Mouse (Mus musculus): ENCODE measurements around the gene Zfp575.
"Not testable (repeated sequence)": the region's sequence is repeated elsewhere in the genome, so short reads cannot be mapped to it uniquely, and the experiment has no call there.

Gene Zfp575

DNA sequence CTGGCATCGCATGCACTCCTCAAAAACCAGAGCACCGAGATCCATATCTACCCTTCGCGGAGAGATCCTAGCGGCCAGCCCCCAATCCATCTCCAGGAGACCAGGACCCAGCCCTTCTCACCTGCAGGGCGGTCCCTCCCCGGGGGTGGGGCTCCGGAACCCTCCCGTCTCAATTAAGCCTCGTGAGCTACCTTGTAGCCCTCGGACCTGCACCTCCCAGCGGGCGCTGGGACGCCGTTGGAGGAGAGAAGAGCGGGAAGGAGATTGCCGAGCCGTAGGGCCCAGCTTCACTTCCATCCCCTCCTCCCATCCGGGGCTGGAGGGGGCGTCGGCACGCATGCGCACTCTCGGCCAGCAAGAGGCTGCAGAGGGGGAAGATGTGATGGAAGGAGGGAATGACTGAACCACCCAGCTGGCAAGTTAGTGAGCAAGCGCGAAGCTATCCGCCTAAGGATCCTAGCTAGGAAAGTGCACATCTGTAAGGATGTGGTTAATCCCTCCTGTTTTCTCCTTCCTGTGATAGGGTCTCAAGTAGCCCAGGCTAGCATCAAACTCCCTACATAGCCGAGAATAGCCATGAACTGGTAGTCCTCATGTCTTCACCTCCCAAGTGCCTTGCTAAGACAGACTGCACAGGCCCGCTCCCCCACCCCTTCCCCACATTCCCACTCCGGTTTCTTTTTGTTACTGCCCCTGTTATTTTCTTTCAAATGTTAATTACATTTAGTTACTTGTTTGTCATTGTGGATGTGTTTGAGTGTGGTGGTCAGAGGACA lies at the start of gene Zfp575, which contains the start of gene Ethe1:
Gene Zfp575, minus strand, starts transcription at position 312 of the 776 bp plus-strand sequence.
Gene Ethe1, plus strand, starts transcription at position 214 of the 776 bp plus-strand sequence.
- DNase-seq (ENCODE audit: low spot score): no peak

DNA sequence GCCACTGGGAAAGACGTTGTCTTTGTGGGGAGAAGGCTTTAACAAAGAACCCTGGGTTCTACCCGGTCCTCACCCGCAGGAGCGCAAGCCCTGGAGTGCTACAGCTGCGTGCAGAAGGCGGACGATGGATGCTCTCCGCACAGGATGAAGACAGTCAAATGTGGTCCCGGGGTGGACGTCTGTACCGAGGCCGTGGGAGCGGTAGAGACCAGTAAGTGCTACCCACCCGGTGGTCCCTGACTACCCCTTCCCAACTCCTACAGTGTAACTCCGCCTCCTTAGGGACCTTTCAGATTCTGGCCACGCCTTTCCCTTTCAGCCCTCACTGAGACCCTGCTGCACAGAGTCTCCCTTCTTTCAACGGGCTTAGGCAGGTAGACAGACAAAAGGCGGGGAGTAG lies 49.6 kb upstream of the Zfp575 start:
- DNase-seq (ENCODE audit: low spot score): no peak

DNA sequence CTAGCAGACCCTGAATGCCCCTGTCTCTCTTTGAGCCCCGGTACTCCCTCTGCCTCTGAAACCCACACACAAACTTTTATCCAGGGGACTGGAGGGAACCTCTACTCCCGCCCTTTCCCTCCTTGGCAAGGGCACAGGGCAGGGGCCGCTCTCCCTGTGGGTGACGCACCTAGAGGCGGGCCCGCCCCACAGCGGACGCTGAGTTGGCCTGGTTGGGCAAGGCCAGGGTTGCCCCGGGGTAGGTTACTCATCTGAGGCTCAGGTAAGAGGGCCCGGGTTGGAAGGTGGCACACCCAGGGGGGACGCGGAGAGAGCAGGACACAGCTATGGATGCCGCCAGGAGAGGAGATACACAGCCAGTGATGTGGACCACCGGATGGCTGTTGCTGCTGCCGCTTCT lies 48.8 kb upstream of the Zfp575 start, which contains the start of gene Lypd3:
Gene Lypd3, plus strand, starts transcription at position 287 of the 400 bp plus-strand sequence.
- DNase-seq (ENCODE audit: low spot score): no peak

DNA sequence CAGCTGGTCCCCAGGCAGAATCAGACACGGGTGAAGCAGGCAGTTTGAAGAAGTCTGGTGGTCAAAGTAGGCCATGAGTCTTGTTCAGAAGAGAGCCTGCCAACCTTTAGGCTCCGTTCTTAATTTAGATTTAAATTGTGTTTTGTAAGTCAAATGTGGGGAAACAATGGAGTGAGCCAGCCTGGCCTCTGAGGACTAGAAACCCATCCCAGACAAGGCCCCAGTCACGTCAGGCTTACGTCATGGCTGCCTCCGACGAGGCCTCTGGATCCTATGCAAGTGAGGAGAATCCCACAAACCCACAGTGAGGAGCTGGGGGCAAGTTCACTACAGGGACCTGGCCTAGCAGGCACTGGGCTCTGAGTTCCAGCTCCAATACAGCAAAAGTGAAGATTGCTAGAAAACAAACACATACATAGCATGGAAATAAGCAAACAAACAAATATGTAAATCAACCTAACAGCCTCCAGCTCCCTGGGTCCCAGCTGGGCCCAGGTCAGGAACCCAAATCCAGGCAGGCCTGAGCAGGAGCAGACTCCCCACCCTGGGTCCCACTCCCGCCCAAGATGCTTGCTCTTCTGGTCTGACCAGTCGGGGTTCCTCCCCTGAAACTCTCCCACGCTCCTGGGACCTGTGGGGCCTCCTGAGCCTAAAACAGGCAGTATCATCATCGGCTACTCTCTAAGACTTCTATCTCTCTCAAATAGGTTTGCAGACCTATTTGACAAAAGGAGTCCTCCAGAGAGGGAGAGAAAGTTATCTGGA lies 42.9 kb upstream of the Zfp575 start:
- DNase-seq (ENCODE audit: low spot score): no peak

DNA sequence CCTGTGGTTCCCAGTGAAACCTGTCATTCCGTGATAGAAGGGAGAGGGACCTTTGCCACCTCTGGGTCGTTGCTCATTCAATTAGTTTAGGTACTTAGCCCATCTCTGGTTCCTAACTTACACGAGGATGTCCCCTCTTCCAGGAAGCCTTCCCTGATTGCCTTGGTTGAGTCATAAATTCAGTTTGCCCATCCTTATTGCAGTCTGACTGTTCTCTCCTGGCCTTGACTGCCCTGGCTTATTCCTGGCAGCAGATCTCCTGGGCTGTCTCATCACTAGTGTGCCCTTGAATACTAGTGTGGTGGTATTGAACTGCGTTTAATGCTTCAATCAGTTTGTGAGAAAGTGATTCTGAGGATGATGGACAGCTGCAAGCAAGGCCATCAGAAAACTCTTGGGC lies 42.2 kb upstream of the Zfp575 start:
- DNase-seq (ENCODE audit: low spot score): no peak

DNA sequence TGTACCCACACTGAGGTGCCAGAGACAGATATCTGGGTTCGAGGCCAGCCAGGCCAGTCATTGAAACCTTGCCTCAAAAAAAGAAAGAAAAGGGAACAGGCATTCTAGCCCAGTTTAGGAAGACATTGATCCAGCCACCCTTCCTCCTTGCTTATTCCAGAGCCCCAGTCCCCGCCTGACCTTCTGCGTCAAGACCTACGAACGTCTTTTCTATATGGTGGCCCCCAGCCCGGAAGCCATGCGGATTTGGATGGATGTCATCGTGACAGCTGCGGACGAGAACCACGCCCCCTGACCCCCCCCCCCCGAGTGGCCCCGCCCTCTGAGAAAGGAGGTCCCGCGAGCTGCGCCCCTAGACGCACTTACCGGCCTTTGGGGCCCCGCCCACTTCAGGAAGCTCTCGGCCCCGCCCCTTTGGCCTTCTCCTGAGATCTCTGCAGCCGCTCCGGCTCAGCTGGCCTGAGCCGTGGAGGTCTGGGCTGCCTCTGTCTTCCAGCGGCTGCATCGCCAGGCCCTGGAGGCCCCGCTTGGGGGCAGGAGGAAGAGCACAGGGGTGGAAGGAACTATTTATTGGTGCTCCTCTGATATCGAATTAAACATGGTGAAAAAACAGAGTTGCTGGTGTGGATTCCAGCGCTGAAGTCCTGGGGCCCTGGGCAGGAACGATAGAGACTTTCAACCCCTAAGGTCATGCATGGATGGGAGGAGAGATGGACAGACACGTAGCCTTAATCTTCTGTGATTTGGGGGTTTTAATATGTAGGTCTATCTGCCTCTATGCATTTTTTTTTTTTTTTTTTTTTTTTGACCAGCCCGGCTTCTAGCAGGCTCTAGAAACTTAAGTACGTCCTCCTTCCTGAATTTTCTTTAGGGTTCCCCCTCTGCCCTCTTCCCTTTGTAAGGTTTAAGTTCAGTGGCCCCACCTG lies 41.5 kb upstream of the Zfp575 start:
- DNase-seq (ENCODE audit: low spot score): peak; percentile 88

DNA sequence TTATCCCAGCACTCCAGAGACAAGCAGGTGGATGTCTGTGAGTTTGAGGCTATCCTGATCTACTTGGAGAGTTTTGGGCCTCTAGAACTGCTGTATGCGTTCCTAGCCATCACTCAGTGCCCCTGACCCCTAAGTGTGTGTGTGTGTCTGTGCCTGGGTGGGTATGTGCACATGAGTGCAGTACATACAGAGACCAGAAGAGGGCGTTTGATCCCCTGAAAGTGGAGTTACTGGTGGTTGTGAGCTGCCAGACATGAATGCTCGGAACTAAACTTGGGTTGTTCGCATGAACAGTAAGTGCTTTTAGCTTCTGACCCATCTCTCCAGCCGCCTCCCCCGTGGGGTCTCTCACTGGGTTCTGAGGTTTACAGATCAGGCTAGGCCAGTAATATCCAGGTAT lies 35.5 kb upstream of the Zfp575 start:
- no peak for DNase-seq (ENCODE audit: low spot score)

DNA sequence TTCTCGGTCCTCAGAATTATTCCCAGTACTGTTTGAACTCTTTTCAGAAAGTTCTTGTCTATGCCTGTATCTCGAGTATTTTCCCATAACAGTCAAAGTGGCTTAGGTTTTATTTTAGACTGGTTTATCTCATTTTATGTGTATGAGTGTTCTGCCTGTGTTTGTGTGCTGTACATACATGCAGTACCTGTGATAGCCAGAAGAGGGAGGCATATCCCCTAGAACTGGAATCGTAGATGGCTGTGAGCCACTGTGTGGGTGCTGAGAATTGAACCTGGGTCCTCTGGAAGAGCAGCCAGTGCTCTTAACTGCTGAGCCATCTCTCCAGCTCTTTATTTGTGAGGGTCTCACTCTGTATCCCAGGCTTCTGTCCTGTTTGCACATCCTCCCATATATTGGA lies 33.8 kb upstream of the Zfp575 start:
- DNase-seq (ENCODE audit: low spot score): no peak

DNA sequence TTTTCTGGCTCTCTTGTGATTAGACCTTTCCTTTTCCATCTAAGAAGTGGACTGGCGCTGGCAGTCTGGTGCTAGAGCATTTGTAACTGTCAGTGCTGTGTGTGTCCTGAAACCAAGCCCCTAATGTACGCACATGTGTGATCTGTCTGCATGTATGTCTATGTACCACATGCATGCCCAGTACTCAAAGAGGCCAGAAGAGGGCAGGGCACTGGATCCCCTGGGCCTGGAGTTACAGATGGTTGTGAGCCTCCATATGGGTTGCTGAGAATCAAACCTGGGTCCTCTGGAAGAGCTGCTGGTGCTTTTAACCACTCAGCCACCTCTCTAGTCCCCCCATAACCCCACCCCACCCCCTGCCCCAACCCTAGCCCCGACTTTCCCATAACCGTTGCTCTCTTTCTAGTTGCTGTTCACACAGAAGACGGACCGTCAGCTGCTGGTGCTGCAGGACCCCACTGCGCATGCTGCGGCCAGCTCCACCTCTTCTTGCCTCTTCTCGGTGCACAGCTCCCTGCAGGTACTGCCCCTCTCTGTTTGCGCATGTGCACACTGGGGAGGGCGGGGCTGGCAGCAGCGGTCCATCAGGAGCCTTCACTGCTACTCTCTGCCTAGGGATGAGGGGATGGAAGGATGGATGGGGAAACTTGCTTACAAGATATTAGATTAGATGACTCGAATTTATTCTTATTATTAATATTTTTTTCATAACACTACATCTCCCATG lies 32.4 kb upstream of the Zfp575 start:
- DNase-seq (ENCODE audit: low spot score): no peak

DNA sequence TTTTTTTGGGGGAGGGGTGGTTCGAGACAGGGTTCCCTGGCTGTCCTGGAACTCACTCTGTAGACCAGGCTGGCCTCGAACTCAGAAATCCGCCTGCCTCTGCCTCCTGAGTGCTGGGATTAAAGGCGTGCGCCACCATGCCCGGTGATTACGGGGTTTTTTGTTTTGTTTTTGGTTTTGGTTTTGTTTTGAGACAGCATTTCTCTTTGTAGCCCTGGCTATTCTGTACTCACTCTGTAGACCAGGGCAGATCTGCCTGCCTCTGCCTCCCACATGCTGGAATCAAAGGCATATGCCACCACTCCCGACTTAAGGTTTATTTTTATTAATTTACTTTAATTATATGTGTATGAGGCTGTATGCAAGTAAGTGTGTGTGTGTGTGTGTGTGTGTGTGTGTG lies 30.9 kb upstream of the Zfp575 start:
- DNase-seq (ENCODE audit: low spot score): not testable (repeated sequence)

DNA sequence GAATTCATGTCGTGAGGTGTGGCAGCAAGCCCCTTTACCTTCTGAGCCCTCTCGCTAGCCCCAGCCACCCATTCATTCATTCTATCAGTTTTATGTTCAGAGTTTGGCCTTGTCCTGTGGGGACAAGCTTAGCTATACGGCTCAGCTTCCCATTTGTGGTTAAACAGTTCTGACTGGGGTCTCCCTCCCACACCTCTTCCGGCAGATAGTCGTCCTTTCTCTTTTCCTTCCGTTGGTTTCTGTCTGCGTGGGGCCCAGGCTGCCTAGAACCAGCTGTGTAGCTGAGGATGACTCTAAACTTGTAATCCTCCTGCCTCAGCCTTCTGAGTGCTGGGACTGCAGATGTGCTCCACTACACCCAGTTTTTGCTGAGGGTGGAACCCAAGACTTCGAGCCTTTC lies 30.3 kb upstream of the Zfp575 start:
- DNase-seq (ENCODE audit: low spot score): no peak

DNA sequence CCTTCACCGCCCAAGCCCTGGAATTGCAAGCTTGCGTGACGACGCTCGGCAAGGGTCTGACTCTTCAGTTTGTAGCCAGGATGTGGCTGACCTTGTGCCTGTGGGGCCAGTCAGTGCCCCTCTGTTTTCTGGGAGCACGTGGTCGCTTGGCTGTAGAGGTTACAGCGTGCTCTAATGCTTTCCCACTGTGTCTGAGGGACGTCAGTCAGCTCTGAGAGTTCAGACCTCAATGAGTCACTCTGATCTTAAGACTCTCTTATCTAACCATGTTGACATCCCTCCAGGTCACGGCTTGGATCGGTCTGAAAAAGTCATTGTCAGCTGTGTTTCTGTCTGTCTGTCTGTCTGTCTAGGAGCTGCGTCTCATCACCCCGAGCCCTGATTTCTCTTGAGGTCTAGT lies 27.4 kb upstream of the Zfp575 start:
- DNase-seq (ENCODE audit: low spot score): no peak

DNA sequence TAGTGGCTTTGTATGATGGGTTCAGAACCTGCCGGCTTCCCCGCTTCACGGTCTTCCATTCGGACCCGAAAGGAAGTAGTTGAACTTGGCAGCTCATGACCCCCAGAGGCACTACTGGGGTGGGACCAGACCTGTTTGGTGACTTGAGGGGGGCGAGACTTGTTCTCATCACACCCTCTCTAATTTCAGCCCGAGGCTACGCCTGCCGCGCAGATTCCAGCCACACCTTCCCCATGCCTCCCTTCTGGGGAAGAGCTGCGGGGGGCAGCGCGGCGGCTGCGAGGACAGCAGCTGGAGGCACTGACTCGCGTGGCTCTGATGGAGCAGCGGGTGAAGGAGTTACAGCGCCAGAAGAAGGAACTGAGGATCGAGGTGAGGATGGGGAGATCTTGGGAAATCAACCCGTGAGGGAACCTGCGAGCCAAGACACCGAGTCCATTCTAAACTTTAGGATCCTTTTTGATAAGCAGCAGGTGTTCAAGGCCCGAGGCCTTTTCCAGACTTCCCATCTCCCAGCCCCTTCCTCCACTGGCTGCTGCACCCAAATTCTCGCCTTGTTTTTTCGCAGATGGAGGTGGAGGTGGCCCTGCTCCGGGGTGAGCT lies 25.0 kb upstream of the Zfp575 start:
- no peak for DNase-seq (ENCODE audit: low spot score)

DNA sequence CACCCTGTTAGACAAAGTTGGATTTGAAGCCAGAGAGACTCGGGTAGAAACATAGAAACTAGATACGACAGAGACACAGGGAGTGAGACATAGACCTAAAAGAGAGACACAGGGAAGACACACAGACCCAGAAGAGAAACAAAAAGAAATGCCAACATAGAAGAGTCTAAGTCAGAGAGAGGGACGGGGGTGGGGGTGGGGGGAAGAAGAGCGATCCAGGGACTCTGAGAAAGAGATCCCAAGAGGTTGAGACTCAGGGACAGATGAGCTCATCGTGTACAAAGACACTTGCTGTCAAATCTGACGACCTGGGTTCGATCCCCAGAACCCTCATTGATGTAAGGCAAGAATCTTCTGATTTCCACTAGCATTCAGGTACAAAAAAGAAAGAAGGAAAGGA lies 24.3 kb upstream of the Zfp575 start:
- no peak for DNase-seq (ENCODE audit: low spot score)

DNA sequence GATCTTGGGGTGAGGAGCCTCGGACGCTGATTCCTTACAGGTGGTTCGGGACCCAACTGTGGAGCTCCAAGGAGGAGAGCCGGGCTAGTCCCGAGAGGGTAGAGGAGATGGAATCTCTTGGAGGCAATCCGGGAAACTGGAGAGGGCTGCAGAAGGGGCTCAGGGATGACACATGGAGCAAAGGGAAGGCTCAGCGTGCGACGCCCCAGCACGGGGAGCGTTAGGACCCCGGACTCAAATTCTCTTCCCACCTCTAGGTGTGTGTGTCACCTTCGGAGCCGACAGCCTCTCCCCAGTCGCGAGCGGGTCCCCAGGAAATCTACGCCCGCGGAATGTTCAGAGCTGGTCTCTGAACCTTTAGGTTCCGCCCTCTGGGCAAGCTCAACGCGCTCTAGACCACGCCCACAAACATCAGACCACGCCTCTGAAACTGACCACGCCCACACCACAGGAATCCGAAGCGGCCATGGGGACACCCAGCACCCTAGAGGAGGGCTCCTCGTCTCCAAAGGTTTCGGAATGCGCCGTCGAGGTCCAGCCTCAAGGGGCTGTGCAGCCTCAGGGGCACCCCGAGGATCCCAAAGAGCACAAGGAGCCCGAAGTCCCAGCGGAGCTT lies 23.5 kb upstream of the Zfp575 start:
- peak; percentile 95 for DNase-seq (ENCODE audit: low spot score)

DNA sequence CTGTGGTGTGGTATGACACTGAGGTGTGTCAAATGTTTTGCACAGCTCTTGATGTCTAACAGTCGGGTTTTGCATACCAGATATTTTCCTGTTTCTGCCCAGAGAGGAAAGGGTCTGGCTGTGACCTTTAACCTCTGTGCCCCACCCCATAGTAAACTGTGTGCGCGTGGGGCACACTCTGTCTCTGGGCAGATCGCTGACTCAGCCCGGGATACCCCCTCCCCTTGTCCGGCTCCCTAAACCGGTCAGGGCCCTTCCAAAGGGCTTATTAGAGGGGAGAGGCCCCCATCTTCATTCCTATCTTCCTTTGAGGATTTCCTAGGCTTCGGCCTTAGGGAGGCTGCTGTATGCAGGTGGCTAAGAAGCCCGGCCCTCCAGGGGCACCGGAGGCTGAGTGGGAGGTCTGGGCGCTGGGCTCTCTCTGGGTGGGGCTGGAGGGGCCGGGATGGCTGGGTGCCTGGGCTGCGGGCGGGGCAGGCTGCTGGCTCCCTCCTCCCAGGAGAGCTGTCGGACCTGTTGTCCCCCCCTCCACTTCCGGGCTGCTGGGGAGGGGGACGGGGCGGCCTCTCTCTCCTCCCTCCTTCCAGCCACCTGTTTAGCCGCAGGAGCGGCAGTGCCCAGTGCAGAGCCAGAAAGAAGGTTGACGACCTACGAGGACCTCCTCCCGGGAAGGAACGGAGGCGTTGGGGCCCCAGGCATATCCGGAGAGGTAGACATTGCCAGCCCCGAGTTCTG lies 22.9 kb upstream of the Zfp575 start, which contains the start of gene Phldb3:
Gene Phldb3, plus strand, starts transcription at position 620 of the 735 bp plus-strand sequence.
- peak; percentile 68 for DNase-seq (ENCODE audit: low spot score)

DNA sequence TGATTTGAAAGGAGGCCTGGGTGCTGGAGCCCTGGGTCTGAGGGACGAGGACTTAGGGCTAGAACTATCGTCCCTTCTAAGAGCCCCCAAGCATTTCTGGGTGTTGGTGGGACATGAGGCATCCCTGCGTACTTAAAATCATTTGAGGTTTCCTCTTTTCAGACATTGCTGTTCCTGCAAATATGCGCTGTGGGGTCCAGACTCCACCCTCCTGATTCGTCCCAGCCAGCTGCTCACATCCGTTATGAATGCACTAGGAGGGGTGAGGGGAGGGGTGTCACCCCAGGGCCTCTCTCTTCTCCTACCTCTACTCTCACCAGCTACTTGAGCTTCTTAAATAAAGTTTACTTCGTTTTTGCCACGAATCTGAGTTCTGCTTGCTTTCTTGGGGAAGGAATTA lies 21.1 kb upstream of the Zfp575 start:
- no peak for DNase-seq (ENCODE audit: low spot score)

DNA sequence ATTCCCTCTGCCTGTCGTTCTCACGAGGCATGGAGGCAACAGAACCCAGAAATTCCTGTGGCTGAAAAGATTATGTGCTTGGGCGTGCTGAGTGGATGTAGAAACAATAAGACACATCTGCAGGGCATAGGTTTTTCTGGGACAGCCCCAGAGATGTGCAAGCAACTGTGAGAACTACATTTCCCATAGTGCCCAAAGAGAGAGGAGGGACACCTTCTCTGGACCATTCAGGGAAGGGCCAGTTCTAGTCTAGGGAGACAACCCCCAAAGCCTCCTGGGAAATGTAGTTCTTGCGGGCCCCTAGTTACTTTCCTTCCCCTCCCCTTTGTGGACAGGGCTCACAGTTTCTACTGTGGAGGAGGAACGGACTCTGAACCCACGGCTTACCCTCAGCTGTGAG lies 20.6 kb upstream of the Zfp575 start:
- peak; percentile 84 for DNase-seq (ENCODE audit: low spot score)

DNA sequence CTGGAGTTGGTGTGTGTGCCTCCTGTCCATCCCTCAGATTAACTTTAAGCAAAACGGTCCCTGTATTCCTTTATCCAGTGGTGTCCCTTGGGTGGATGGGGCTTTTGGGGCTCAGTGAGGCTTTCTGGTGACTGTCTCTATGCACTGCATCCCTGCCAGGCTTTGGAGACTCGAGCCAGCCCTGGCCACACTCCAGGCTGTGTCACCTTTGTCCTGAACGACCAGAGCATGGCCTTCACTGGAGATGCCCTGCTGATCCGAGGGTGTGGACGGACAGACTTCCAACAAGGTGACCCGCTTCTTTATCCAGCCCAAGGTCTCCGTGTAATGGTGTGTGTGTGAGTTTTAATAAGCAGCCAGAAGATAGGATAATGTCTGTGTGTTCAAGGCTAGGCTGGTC lies 18.6 kb upstream of the Zfp575 start:
- no peak for DNase-seq (ENCODE audit: low spot score)

DNA sequence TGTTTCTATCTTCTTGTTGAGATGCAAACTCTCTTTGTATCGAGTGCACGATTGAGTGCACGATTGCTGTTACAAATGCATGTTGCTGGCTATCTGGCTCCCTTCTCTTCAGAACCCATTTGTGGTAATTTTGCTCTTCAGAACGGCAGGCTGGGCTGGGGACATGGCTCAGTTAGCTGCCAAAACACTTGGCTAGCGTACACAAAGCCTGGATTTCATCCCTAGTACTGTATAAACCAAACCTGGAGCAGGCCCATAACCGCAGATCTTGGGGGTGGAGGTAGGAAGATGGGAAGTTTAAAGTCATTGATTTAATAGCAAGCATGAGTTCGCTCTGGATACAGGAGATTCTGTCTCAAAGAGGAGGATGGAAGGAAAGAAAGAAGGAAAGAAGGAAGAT lies 18.1 kb upstream of the Zfp575 start:
- no peak for DNase-seq (ENCODE audit: low spot score)

Data from lung, postnatal 25 days (tissue).